Mouse (Mus musculus): Measurements from ENCODE around the gene Fanca. TPM values are rescaled to one million over a fixed set of nuclear protein-coding genes. Genes with fewer than 3 reads are reported as not detected.
A peak's percentile ranks its signal among the peaks of the same experiment; 100 is the strongest.
"Not testable (repeated sequence)": the region's sequence is repeated elsewhere in the genome, so short reads cannot be mapped to it uniquely, and the experiment has no call there.

Gene Fanca
- polyA plus RNA-seq, 1 experiment from 2014 or later, result 29.6 TPM

DNA sequence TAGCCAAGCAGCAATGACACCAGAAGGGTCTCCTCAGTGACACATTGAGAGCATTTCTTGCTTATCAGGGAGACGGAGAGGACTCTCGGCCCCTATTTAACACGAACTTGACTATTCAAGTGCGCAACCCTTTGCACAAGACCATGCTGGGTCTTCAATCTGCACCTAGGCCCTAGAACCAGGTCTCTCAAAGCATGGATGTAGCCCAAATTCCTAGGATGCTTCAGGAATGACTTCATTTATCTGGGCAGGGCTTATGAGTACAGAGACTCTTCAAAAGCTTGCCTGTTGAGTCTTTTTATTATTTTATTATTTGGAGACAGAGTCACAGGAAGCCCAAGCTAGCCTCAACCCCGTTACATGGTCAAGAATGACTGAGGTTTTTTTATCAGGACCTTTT, 33.9 kb downstream of the Fanca start:
- Histone ChIP-seq H3K4me3 (no peak overlapping the region), H3K27me3 (no peaks in the 10 kb centered on the region), H3K4me2 (replicated peaks) (no peak overlapping the region), H3K36me3 (peaks cover 54% of the 10 kb centered on the region), H3K4me1 (no peaks in the 10 kb centered on the region), H3K27ac (replicated peaks) (no peak overlapping the region), H3K9me3 (no peaks in the 10 kb centered on the region), H3K9ac (replicated peaks) (no peak overlapping the region)
- ATAC-seq (ENCODE audit: low FRiP score, low read depth), result no peak
- 95% methylated on average over 5 of the region's 5 CpGs for WGBS

DNA sequence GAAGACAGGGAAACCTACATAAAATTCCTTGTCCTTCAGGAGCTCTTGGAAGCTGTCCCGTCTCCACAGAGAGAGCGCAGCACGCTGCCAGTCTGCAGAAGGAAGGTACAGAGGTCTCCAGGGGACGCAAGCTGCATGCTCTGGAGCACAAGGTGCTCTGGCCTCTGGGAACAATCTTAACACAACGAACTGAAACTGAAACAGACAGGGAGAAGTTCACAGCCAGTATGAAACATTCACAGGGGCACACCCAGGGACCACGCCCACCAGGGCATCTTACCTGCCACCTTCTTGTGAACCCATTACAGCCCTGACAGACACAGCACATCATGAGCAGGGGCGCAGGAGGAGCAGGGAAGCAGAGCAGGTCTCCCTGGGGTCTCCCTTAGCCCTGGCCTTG, 34.4 kb downstream of the Fanca start:
- no peaks in the 10 kb centered on the region for H3K27me3 ChIP-seq
- H3K36me3 ChIP-seq, result peaks cover 49% of the 10 kb centered on the region
- ATAC-seq (ENCODE audit: low FRiP score, low read depth), result no peak
- H3K4me1 ChIP-seq, result no peaks in the 10 kb centered on the region
- H3K9me3 ChIP-seq, result no peaks in the 10 kb centered on the region
- H3K9ac ChIP-seq (replicated peaks), result no peak overlapping the region
- whole genome bisulfite sequencing, result 96% methylated on average over 7 of the region's 7 CpGs
- no peak overlapping the region for H3K4me2 ChIP-seq (replicated peaks)
- no peak overlapping the region for H3K27ac ChIP-seq (replicated peaks)
- no peak overlapping the region for H3K4me3 ChIP-seq

DNA sequence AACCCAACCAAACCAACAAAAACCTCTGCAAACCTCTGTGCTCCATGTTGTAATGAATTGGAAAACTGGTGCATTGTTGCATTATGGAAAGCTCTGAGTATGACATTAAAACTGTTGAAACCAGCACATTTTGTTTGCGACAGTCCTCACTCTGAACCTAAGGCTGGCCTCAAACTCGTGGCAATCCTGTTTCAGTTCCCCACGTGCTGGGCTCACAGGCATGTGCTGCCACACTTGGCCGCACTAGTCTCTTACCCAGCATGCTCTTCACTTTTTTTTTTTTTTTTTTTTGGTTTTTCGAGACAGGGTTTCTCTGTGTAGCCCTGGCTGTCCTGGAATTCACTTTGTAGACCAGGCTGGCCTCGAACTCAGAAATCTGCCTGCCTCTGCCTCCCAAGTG, 35.4 kb downstream of the Fanca start:
- not testable (repeated sequence) for H3K4me2 ChIP-seq (replicated peaks); H3K27me3 ChIP-seq; H3K4me1 ChIP-seq; H3K4me3 ChIP-seq; H3K27ac ChIP-seq (replicated peaks); H3K9me3 ChIP-seq; ATAC-seq (ENCODE audit: low FRiP score, low read depth); H3K9ac ChIP-seq (replicated peaks)
- WGBS, result 92% methylated on average over 5 of the region's 6 CpGs
- H3K36me3 ChIP-seq, result peaks cover 39% of the 10 kb centered on the region

DNA sequence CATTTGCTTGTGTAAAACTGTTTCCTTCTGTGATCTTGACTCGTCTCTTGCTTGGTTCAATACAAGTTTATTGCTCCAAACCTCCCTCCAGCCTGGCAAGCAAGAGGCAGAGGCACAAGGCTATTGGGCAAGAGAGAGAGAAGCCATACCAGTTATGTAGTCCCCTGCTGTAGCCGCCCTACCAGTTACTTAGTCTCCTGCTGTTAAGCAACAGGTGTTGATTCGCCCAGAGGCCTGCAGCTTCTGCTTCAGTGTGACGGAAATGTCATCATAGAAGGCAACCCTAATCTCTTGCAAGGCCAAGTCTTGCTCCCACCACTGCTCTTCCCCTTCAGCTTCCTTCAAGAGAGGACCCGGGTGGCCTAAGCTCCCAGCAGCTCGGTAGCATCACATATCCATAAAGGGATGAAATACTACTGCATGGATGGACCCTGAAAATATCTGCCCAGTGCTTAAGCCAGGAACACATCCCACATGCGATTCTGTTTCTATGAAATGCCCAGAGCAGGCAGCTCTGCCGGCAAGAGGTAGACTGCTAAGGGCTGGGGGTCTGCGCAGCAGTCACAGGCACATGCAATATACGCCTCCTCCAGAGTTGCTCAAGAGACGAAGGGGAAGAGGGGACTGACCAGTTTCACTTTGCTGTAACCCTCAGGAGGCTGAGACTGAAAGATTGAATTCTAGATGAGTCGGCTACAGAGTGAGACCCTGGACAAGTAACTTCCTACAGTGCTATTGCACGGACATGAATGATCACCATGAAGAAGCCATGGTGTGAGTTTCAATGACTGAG, 37.9 kb downstream of the Fanca start:
- no peak overlapping the region for H3K9ac ChIP-seq (replicated peaks)
- H3K4me2 ChIP-seq (replicated peaks), result no peak overlapping the region
- no peak overlapping the region for H3K27ac ChIP-seq (replicated peaks)
- H3K27me3 ChIP-seq, result no peaks in the 10 kb centered on the region
- no peak for ATAC-seq (ENCODE audit: low FRiP score, low read depth)
- no peak overlapping the region for H3K4me3 ChIP-seq
- H3K9me3 ChIP-seq, result no peaks in the 10 kb centered on the region
- H3K36me3 ChIP-seq, result peaks cover 23% of the 10 kb centered on the region
- H3K4me1 ChIP-seq, result no peaks in the 10 kb centered on the region
- WGBS, result 88% methylated on average over 13 of the region's 13 CpGs

DNA sequence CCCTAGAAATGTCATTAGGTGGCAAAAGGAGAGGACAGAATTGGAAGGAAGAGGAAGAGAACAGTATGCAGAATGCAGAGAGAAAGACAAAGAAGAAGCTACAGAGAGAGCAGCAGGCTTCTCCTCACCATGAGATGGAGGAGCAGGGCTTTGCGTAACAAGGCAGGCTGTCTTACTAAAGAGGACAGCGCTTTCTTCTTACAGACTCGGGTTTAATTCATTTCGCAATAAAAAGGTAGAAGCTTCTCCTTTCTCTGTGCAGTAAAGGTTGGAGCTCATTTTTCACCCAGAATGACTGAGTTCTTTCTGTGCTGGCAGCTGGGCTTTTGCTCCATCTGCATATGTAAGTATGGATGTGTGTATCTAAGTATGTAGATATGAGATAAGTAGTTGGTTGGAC, 38.5 kb downstream of the Fanca start:
- Histone ChIP-seq H3K9me3 (no peaks in the 10 kb centered on the region), H3K9ac (replicated peaks) (no peak overlapping the region), H3K36me3 (peaks cover 23% of the 10 kb centered on the region), H3K4me3 (no peak overlapping the region), H3K27ac (replicated peaks) (no peak overlapping the region), H3K4me1 (no peaks in the 10 kb centered on the region), H3K4me2 (replicated peaks) (no peak overlapping the region), H3K27me3 (no peaks in the 10 kb centered on the region)
- 91% methylated on average over 4 of the region's 4 CpGs for WGBS
- no peak for ATAC-seq (ENCODE audit: low FRiP score, low read depth)

DNA sequence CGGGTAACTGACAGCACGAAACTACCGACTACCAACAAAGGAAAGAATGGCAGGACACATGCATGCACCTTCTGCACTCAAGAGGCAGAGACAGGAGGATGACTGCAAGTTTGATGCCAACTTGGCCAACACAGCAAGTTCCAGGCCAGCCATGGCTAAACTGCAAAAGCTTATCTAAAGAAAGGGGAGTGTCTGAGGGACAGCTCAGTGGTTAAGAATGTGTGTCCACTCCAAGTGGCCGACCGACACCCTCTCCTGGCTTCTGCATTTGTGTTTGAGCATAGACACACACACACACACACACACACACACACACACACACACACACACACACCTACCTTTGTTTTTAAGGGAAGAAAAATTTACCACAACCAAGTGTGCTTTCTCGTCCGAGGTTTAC, 39.9 kb downstream of the Fanca start:
- H3K4me3 ChIP-seq, result no peak overlapping the region
- H3K9me3 ChIP-seq, result no peaks in the 10 kb centered on the region
- H3K27ac ChIP-seq (replicated peaks), result no peak overlapping the region
- H3K36me3 ChIP-seq, result peaks cover 26% of the 10 kb centered on the region; the same call in 1 of the 2 replicates
- no peak for ATAC-seq (ENCODE audit: low FRiP score, low read depth)
- no peak overlapping the region for H3K9ac ChIP-seq (replicated peaks)
- no peaks in the 10 kb centered on the region for H3K27me3 ChIP-seq
- H3K4me1 ChIP-seq, result no peaks in the 10 kb centered on the region
- H3K4me2 ChIP-seq (replicated peaks), result no peak overlapping the region
- WGBS, result 84% methylated on average over 7 of the region's 7 CpGs

DNA sequence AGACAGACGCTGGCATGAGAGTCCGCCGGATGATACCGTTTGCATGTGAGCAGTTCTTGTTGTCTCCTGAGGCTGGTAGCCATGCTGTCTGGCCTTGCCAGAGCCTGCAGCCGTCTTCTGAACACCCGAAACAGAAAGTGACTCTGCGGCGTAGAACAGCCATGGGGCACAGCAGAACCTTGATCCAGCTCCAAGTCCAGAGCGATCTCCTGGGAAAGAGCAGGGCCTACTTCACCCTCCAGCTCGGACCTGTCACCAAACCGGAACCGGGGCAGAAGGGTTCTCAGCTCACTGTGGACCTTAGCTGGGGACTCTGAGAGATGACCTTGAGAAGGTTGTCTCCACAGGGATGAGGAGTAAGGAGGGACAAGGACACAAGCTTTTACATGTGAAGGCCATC, 43.3 kb downstream of the Fanca start:
- Histone ChIP-seq H3K27me3 (no peaks in the 10 kb centered on the region), H3K4me1 (no peaks in the 10 kb centered on the region), H3K27ac (replicated peaks) (no peak overlapping the region), H3K9ac (replicated peaks) (no peak overlapping the region), H3K4me3 (no peak overlapping the region), H3K36me3 (peaks cover 13% of the 10 kb centered on the region; the same call in 1 of the 2 replicates), H3K9me3 (no peaks in the 10 kb centered on the region), H3K4me2 (replicated peaks) (no peak overlapping the region)
- no peak for ATAC-seq (ENCODE audit: low FRiP score, low read depth)
- WGBS, result 96% methylated on average over 12 of the region's 12 CpGs

DNA sequence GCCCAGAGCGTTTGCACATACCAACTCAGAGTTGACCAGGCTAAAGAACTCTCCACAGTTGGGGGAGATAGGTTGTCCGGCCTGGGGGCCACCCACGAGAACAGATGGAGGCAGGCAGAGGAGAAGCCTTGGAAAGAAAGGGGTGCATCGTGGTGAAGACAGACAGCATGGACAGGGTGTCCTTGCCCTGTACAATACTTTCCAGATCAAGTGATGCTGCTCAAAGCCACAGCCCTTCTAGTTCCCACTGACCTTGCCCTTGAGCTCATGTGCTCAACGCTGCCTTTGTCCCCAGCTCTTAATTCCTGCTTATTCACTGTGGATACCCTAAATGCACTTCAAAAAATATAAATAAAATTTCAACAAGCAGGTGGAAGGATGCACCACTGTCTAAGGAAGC, 43.9 kb downstream of the Fanca start:
- 88% methylated on average over 5 of the region's 5 CpGs for WGBS
- Histone ChIP-seq H3K27me3 (no peaks in the 10 kb centered on the region), H3K27ac (replicated peaks) (no peak overlapping the region), H3K4me2 (replicated peaks) (no peak overlapping the region), H3K9ac (replicated peaks) (no peak overlapping the region), H3K9me3 (no peaks in the 10 kb centered on the region), H3K4me1 (no peaks in the 10 kb centered on the region), H3K4me3 (no peak overlapping the region), H3K36me3 (peaks cover 20% of the 10 kb centered on the region)
- ATAC-seq (ENCODE audit: low FRiP score, low read depth), result no peak

DNA sequence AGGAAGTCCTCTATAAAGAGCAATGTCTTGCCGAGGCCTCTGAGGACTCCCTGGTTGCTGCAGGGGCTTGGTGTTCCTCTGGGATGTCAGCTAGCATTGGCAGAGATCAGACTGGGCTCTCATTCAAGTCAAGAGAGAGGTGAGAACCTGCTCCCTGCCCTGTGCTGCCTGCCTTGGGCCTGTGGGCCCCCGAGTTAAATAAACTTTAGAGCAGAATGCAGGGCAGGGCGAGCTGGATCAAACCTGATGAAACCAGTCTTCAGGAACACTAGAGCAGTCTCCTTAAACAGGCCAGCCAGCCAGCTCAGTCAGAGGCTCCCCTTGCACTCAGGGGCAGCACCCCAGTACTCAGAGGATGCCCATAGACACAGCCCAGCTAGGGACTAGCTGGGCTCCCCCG, 46.5 kb downstream of the Fanca start:
- no peak overlapping the region for H3K27ac ChIP-seq (replicated peaks)
- H3K36me3 ChIP-seq, result peaks cover 45% of the 10 kb centered on the region
- no peak overlapping the region for H3K4me2 ChIP-seq (replicated peaks)
- 76% methylated on average over 4 of the region's 4 CpGs for WGBS
- no peak for ATAC-seq (ENCODE audit: low FRiP score, low read depth)
- H3K4me3 ChIP-seq, result no peak overlapping the region
- no peaks in the 10 kb centered on the region for H3K9me3 ChIP-seq
- no peaks in the 10 kb centered on the region for H3K4me1 ChIP-seq
- no peak overlapping the region for H3K9ac ChIP-seq (replicated peaks)
- no peaks in the 10 kb centered on the region for H3K27me3 ChIP-seq

DNA sequence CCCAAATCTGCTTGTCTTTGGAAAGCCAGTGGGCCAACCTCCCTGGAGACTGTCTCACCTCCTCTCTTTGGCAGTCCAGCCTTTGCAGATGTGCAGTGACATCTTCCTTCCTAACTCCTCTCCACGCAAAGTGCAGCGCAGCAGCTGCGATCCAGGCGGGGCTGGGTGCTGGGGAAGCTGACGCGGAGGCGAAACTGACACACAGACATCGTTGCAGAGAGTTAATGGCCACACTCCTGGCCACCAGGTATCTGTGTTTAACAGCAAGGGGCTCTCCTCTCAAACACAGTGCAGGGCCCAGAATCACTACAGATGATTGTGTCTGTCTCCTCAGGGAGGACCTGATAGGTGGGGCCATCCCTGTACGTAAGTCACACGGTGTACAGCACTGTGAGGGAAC, 47.2 kb downstream of the Fanca start:
- WGBS, result 91% methylated on average over 10 of the region's 10 CpGs
- Histone ChIP-seq H3K4me1 (no peaks in the 10 kb centered on the region), H3K4me2 (replicated peaks) (no peak overlapping the region), H3K36me3 (peaks cover 53% of the 10 kb centered on the region), H3K9ac (replicated peaks) (no peak overlapping the region), H3K27ac (replicated peaks) (no peak overlapping the region), H3K4me3 (no peak overlapping the region), H3K9me3 (no peaks in the 10 kb centered on the region), H3K27me3 (no peaks in the 10 kb centered on the region)
- ATAC-seq (ENCODE audit: low FRiP score, low read depth), result no peak

DNA sequence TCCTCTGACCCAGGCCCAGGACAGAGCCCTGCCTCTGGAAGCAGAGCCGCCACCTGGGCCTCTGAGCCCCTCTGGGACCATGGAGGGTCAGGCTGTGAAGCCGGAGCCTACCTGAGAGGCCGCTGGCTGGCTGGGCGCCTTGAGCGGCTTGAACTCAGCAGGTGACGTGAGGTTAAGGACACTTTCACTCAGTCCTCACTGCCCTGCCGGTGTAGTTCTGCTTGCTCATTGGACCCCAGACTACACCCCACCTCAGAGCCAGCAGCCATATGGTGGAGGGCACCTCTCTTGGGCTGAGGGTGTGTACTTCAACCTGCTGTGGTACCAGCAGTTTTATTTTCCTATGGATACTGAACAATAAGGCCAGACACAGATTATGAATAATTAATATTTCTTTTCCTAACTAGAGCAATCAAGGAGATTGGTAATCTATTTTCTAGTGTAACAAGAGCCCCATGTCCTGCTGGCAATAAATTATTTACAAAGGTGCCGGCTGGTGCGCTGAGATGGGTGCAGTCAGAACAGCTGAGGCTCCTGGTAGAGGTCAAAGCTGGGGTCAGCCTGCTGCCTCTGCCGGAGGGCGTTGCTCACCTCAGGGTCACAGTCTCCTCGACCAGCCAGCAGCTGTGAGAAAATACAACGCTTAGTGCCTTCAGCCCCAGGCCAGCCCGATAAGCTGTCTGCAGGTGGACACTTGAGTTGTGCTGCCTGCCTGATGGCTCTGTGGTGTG, 50.3 kb downstream of the Fanca start:
- 81% methylated on average over 14 of the region's 14 CpGs for WGBS
- Histone ChIP-seq H3K9me3 (no peaks in the 10 kb centered on the region), H3K4me2 (replicated peaks) (no peak overlapping the region), H3K36me3 (peaks cover 76% of the 10 kb centered on the region), H3K4me3 (no peak overlapping the region), H3K9ac (replicated peaks) (no peak overlapping the region), H3K27ac (replicated peaks) (0 out of 2 replicates have a peak overlapping the region, but pooled peaks have one; percentile 39), H3K27me3 (no peaks in the 10 kb centered on the region), H3K4me1 (no peaks in the 10 kb centered on the region)
- ATAC-seq (ENCODE audit: low FRiP score, low read depth), result 0 out of 2 replicates have a peak, but pooled peaks have one; percentile 38

DNA sequence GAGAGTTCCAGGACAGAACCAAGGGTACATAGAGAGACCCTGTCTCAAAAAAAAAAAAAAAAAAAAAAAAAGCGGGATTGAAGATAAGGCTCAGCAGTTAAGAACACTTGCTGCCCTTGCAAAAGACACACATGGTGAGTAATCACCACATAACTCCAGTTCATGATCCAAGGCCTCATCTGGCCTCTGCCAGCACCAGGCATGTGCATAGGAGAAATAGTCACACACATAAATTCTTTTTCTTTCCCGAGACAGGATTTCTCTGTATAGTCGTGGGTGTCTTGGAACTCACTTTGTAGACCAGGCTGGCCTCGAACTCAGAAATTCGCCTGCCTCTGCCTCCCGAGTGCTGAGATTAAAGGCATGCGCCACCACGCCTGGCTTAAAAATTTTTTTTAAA, 60.8 kb downstream of the Fanca start:
- WGBS, result 91% methylated on average over 8 of the region's 8 CpGs
- peaks cover 57% of the 10 kb centered on the region for H3K36me3 ChIP-seq

More for the DNA sequence above, 60.8 kb downstream of the Fanca start:
- ATAC-seq (ENCODE audit: low FRiP score, low read depth); H3K4me2 ChIP-seq (replicated peaks); H3K9ac ChIP-seq (replicated peaks); H3K27me3 ChIP-seq; H3K9me3 ChIP-seq; H3K4me3 ChIP-seq; H3K27ac ChIP-seq (replicated peaks): not testable (repeated sequence)
- H3K4me1 ChIP-seq, result peaks cover 24% of the 10 kb centered on the region

All from midbrain, embryonic 12.5 days (tissue).